Mouse (Mus musculus) bone marrow, adult 2 months (tissue): ENCODE results near the gene Olfr645. TPM values are rescaled to one million over a fixed set of nuclear protein-coding genes. Genes with fewer than 3 reads are reported as not detected.

Experiments used
- H3K27ac ChIP-seq: fragments of 200-500 bp; 2 replicates; pipeline ENCODE4 v1.5.1; 2012; ENCODE audit warnings: low read depth, mild to moderate bottlenecking, control low read depth, inconsistent platforms, low read length; ENCODE audit not compliant: control insufficient read depth, poor library complexity, insufficient read depth
- H3K4me1 ChIP-seq: fragments of 200-500 bp; 2 replicates; pipeline ENCODE4 v1.6.1; 2011; ENCODE audit warnings: low read length; ENCODE audit not compliant: control insufficient read depth, insufficient read depth
- H3K4me3 ChIP-seq: fragments of 200-500 bp; replicated peaks from 2 replicates; pipeline ENCODE3; 2011; ENCODE audit warnings: mild to moderate bottlenecking, low read depth, low read length, control low read depth; ENCODE audit not compliant: control insufficient read depth
- CTCF ChIP-seq: fragments of 200-500 bp; IDR thresholded peaks from 2 replicates; pipeline ENCODE4 v1.5.1; 2011; ENCODE audit warnings: low read length, control low read depth; ENCODE audit not compliant: control insufficient read depth, insufficient read depth
- POLR2A ChIP-seq: fragments of 200-500 bp; IDR thresholded peaks from 2 replicates; pipeline ENCODE4 v1.6.1; 2011; ENCODE audit warnings: low read depth, mild to moderate bottlenecking, control low read depth, low read length, borderline replicate concordance; ENCODE audit not compliant: control insufficient read depth
- WGBS: fragments of 180-500 bp; shearing (Covaris S2); methylation state at CpG from one replicate; pipeline ENCODE4 v1.1.7; 2018; 5-methylcytosine and 5-hydroxymethylcytosine counted together
- polyA plus RNA-seq: library from polyadenylated mRNA; stranded (reverse); fragments of >200 nt; gene quantifications from 2 replicates; pipeline ENCODE4 v1.2.4, GENCODE M21; 2011; ENCODE audit warnings: low replicate concordance; ENCODE audit not compliant: missing spikeins, insufficient read depth, insufficient read length

The Olfr645 gene
- polyA plus RNA-seq, 1 experiment: not detected

DNA sequence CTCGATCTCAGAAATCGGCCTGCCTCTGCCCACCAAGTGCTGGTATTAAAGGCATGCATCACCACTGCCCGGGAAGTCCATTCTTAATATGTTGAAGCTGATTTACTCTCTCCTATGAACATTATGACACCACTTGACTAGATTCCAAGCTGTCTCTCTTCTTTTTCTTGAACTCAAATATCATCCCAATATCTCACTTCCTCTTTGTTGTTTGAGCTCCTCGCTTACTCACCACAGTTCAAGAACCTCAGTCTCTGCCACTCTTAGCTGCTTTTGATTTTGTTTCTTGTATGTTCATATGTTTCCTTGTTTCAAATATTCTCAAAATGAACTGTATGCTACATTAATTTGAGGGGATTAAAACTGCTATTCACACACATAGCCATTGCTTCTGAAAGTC is 34.5 kb downstream of the Olfr645 start:
- 66% methylated on average over 4 of the region's 4 CpGs for WGBS
- no peak overlapping the region for H3K27ac ChIP-seq
- H3K4me1 ChIP-seq: no peaks in the 10 kb centered on the region
- no peak for TF ChIP-seq CTCF
- TF ChIP-seq POLR2A: no peak
- no peak overlapping the region for H3K4me3 ChIP-seq

DNA sequence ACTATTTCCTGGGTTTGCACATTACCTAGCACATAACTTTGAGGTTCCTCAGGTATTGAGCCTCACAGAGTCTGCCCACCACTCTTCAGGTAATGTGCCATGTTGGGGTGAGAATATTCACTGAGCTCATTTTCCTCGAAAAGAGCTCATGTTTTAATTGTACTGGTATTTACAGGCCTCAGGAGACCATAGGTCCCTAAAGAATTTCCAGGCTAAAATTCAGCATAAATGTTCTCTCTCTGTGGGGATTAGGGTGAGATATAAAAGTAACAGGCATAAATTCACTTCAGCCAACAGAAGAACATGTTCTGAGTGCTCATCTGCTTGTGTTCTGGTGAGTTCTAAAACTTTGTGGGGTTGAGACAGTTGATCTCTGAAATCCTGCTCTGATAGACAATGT is 50.1 kb downstream of the Olfr645 start, which contains the start of gene Olfr641:
Olfr641 (plus strand) TSS at position 301 of the 400 bp plus-strand sequence.
- Histone ChIP-seq H3K4me1 (no peaks in the 10 kb centered on the region), H3K4me3 (no peak within 1 kb of the TSS), H3K27ac (no peak within 1 kb of the TSS)
- WGBS: 74% methylated on average over 1 of the region's 1 CpGs
- TF ChIP-seq POLR2A (no peak), CTCF (no peak)

Other genes starting within 250 kb of the Olfr645 start
- not detected in 2 replicates for gene Hbb-bh2, start 244.9 kb downstream of the Olfr645 start, polyA plus RNA-seq
- gene Hbb-bh1, start 242.3 kb downstream of the Olfr645 start, polyA plus RNA-seq: 1.6 TPM in 1 of 2 replicates, not detected in the other
- 1.6 TPM in 1 of 2 replicates, not detected in the other for gene Hbb-y, start 232.2 kb downstream of the Olfr645 start, polyA plus RNA-seq
- not detected in 2 replicates for gene Olfr66, start 199.2 kb downstream of the Olfr645 start, polyA plus RNA-seq
- gene Olfr64, start 191.0 kb downstream of the Olfr645 start, polyA plus RNA-seq: not detected in 2 replicates
- not detected in 2 replicates for gene Olfr65, start 182.0 kb downstream of the Olfr645 start, polyA plus RNA-seq
- not detected in 2 replicates for gene Olfr631, start 156.6 kb downstream of the Olfr645 start, polyA plus RNA-seq
- not detected in 2 replicates for gene Olfr632, start 151.1 kb downstream of the Olfr645 start, polyA plus RNA-seq
- gene Olfr633, start 141.0 kb downstream of the Olfr645 start, polyA plus RNA-seq: 0.25 TPM in 1 of 2 replicates, not detected in the other
- not detected in 2 replicates for gene Olfr635, start 114.3 kb downstream of the Olfr645 start, polyA plus RNA-seq
- not detected in 2 replicates for gene Olfr638, start 86.7 kb downstream of the Olfr645 start, polyA plus RNA-seq
- not detected in 2 replicates for gene Olfr639, start 68.2 kb downstream of the Olfr645 start, polyA plus RNA-seq
- gene Olfr640, start 59.9 kb downstream of the Olfr645 start, polyA plus RNA-seq: not detected in 2 replicates
- not detected in 2 replicates for gene Olfr641, start 50.0 kb downstream of the Olfr645 start, polyA plus RNA-seq
- 0.29 TPM in 1 of 2 replicates, not detected in the other for gene Olfr642, start 32.8 kb downstream of the Olfr645 start, polyA plus RNA-seq
- not detected in 2 replicates for gene 4930516K23Rik, start 24.0 kb downstream of the Olfr645 start, polyA plus RNA-seq
- gene Olfr644, start 13.6 kb downstream of the Olfr645 start, polyA plus RNA-seq: not detected in 2 replicates
- gene Olfr646, start 19.4 kb upstream of the Olfr645 start, polyA plus RNA-seq: not detected in 2 replicates
- gene Ubqln5, start 44.4 kb upstream of the Olfr645 start, polyA plus RNA-seq: not detected in 2 replicates
- gene Olfr643, start 51.9 kb upstream of the Olfr645 start, polyA plus RNA-seq: not detected in 2 replicates
- gene Ubqln3, start 57.8 kb upstream of the Olfr645 start, polyA plus RNA-seq: not detected in 2 replicates
- not detected in 2 replicates for gene Ubqlnl, start 65.1 kb upstream of the Olfr645 start, polyA plus RNA-seq
- gene Olfm5, start 79.4 kb upstream of the Olfr645 start, polyA plus RNA-seq: not detected in 2 replicates
- gene Olfr648, start 97.9 kb upstream of the Olfr645 start, polyA plus RNA-seq: not detected in 2 replicates
- gene Olfr649, start 110.5 kb upstream of the Olfr645 start, polyA plus RNA-seq: not detected in 2 replicates
- 2.4 and 6.1 TPM in 2 replicates for gene Trim6, start 133.3 kb upstream of the Olfr645 start, polyA plus RNA-seq
- gene Trim34a, start 159.0 kb upstream of the Olfr645 start, polyA plus RNA-seq: 10.6 and 18.7 TPM in 2 replicates
- gene Trim5, start 202.6 kb upstream of the Olfr645 start, polyA plus RNA-seq: 2.1 and 5.3 TPM in 2 replicates
- 57.3 and 112 TPM in 2 replicates for gene Trim12a, start 230.0 kb upstream of the Olfr645 start, polyA plus RNA-seq
- gene Trim34b, start 244.0 kb upstream of the Olfr645 start, polyA plus RNA-seq: not detected in 2 replicates